Mouse (Mus musculus): ENCODE results near the gene Cdh12. TPM values are rescaled to one million over a fixed set of nuclear protein-coding genes. Genes with fewer than 3 reads are reported as not detected.

The Cdh12 gene
- polyA plus RNA-seq, 1 experiment from 2014 or later: 0.05 TPM

DNA sequence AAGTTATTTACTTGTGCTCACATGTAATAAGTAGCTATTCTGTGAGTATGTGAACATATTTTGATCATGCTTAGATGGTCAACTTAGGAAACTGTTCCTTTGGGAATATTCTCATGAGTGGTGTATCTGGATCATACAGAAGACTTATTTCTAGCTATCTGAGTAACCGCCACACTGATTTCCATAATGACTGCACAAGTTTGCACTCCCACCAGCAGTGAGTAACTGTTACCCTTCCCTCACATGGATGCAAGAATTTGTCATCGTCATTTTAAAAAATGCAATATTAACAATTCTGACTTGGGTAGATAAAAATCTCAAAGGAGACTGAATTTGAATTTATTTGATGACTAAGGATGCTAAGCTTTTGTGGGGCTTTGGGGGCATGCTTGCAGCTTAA lies 522.0 kb downstream of the Cdh12 start:
- ATAC-seq (ENCODE audit: insufficient number of reproducible peaks, insufficient read depth, low FRiP score, low read depth): no peak
- H3K27ac ChIP-seq (replicated peaks in 1 of 2; ENCODE audit: control insufficient read depth in 1 of 2, insufficient read depth in 1 of 2, low read depth in 2 of 2, low read length in 2 of 2): no peak overlapping the region
- no peaks in the 10 kb centered on the region for H3K36me3 ChIP-seq (ENCODE audit: control insufficient read depth, insufficient read depth, low read length)
- 77% methylated on average over 2 of the region's 2 CpGs for WGBS
- H3K9ac ChIP-seq (ENCODE audit: low read length): no peak overlapping the region
- H3K9me3 ChIP-seq (ENCODE audit: control insufficient read depth, low read length): no peaks in the 10 kb centered on the region
- no peaks in the 10 kb centered on the region for H3K4me1 ChIP-seq (ENCODE audit: control insufficient read depth in 2 of 2, insufficient read depth in 2 of 2, low read length in 2 of 2)
- H3K4me3 ChIP-seq (ENCODE audit: control insufficient read depth in 1 of 2, insufficient read depth in 1 of 2, low read depth in 1 of 2, low read length in 2 of 2): no peak overlapping the region
- no peaks in the 10 kb centered on the region for H3K27me3 ChIP-seq (ENCODE audit: control insufficient read depth, insufficient read depth, low read length)
- no peak overlapping the region for H3K4me2 ChIP-seq (ENCODE audit: low read length)

DNA sequence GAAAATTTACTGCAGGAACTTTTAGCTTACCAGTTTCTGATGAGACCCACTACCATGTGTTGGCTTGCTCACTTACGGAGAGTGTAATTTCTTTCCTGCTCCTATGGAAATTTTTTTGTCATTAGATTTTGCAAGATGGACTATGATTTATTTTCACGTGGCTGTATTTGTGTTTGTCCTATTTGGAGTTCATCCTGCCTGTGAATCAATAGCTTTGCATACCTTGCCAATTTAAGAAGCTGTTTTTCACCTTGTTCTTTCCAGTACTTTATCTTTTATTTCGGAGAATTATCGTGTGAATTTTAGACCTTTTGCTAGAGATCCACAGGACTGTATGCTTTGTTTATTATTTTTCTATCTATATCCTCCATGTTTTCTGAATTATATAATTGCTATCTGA lies 551.5 kb downstream of the Cdh12 start:
- no peak for ATAC-seq (ENCODE audit: insufficient number of reproducible peaks, insufficient read depth, low FRiP score, low read depth)
- WGBS: 74% methylated on average over 4 of the region's 4 CpGs

DNA sequence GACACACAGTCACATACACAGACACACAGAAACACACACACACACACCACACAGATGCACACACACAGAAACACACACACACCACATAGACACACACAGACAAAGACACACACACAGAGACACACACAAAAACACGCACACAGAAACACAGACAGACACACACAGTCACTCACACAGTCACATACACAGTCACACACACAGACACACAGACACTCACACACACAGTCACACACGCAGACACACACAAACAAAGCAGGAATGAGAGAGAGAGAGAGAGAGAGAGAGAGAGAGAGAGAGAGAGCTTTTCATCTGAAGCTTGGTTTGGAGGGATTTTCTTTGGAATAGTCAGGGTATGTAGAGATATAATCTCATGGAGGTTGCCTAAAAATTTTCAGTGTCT lies 558.9 kb downstream of the Cdh12 start:
- WGBS: 86% methylated on average over 2 of the region's 2 CpGs

More for the DNA sequence above, 551.5 kb downstream of the Cdh12 start:
- no peaks in the 10 kb centered on the region for H3K36me3 ChIP-seq (ENCODE audit: control insufficient read depth, insufficient read depth, low read length)
- no peak overlapping the region for H3K9ac ChIP-seq (ENCODE audit: low read length)
- H3K4me3 ChIP-seq (ENCODE audit: control insufficient read depth in 1 of 2, insufficient read depth in 1 of 2, low read depth in 1 of 2, low read length in 2 of 2): no peak overlapping the region
- no peak overlapping the region for H3K27ac ChIP-seq (replicated peaks in 1 of 2; ENCODE audit: control insufficient read depth in 1 of 2, insufficient read depth in 1 of 2, low read depth in 2 of 2, low read length in 2 of 2)
- H3K4me1 ChIP-seq (ENCODE audit: control insufficient read depth in 2 of 2, insufficient read depth in 2 of 2, low read length in 2 of 2): no peaks in the 10 kb centered on the region
- no peaks in the 10 kb centered on the region for H3K27me3 ChIP-seq (ENCODE audit: control insufficient read depth, insufficient read depth, low read length)
- H3K4me2 ChIP-seq (ENCODE audit: low read length): no peak overlapping the region
- no peaks in the 10 kb centered on the region for H3K9me3 ChIP-seq (ENCODE audit: control insufficient read depth, low read length)

DNA sequence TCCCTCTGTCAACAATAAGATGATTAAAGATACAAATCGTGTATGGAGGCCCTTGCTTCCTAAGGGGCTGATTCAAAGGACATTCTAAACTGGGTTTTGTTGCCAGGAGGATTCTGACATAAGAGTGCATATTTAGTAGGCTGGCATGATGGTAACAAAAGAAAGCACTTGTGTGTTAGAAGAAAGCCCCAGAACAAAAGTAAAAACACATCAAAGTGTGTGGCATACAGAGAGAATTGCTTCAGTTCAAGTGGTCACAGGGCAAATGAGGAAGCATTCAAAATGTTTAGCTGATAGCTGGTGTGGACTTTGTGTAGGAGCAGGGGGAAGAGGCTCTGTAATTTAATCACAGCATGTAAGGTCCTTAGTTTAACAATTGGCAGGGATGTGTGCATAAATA lies 559.4 kb downstream of the Cdh12 start:
- no peak for ATAC-seq (ENCODE audit: insufficient number of reproducible peaks, insufficient read depth, low FRiP score, low read depth)
- Histone ChIP-seq H3K9ac (ENCODE audit: low read length) (no peak overlapping the region), H3K4me1 (ENCODE audit: control insufficient read depth in 2 of 2, insufficient read depth in 2 of 2, low read length in 2 of 2) (peaks cover 0 to 3% of the 10 kb centered on the region in 2 experiments; a peak in 1 of 4 replicates), H3K27me3 (ENCODE audit: control insufficient read depth, insufficient read depth, low read length) (no peaks in the 10 kb centered on the region), H3K9me3 (ENCODE audit: control insufficient read depth, low read length) (no peaks in the 10 kb centered on the region), H3K4me3 (ENCODE audit: control insufficient read depth in 1 of 2, insufficient read depth in 1 of 2, low read depth in 1 of 2, low read length in 2 of 2) (no peak overlapping the region), H3K27ac (replicated peaks in 1 of 2; ENCODE audit: control insufficient read depth in 1 of 2, insufficient read depth in 1 of 2, low read depth in 2 of 2, low read length in 2 of 2) (no peak overlapping the region), H3K4me2 (ENCODE audit: low read length) (no peak overlapping the region), H3K36me3 (ENCODE audit: control insufficient read depth, insufficient read depth, low read length) (no peaks in the 10 kb centered on the region)
- WGBS: 43% methylated on average over 1 of the region's 1 CpGs

More for the DNA sequence above, 558.9 kb downstream of the Cdh12 start:
- ATAC-seq (ENCODE audit: insufficient number of reproducible peaks, insufficient read depth, low FRiP score, low read depth): no peak
- no peak overlapping the region for H3K4me3 ChIP-seq (ENCODE audit: control insufficient read depth in 1 of 2, insufficient read depth in 1 of 2, low read depth in 1 of 2, low read length in 2 of 2)
- peaks cover 0 to 3% of the 10 kb centered on the region in 2 experiments; a peak in 1 of 4 replicates for H3K4me1 ChIP-seq (ENCODE audit: control insufficient read depth in 2 of 2, insufficient read depth in 2 of 2, low read length in 2 of 2)
- H3K4me2 ChIP-seq (ENCODE audit: low read length): no peak overlapping the region
- H3K36me3 ChIP-seq (ENCODE audit: control insufficient read depth, insufficient read depth, low read length): no peaks in the 10 kb centered on the region
- no peak overlapping the region for H3K27ac ChIP-seq (replicated peaks in 1 of 2; ENCODE audit: control insufficient read depth in 1 of 2, insufficient read depth in 1 of 2, low read depth in 2 of 2, low read length in 2 of 2)
- H3K9ac ChIP-seq (ENCODE audit: low read length): no peak overlapping the region
- no peaks in the 10 kb centered on the region for H3K9me3 ChIP-seq (ENCODE audit: control insufficient read depth, low read length)
- no peaks in the 10 kb centered on the region for H3K27me3 ChIP-seq (ENCODE audit: control insufficient read depth, insufficient read depth, low read length)

DNA sequence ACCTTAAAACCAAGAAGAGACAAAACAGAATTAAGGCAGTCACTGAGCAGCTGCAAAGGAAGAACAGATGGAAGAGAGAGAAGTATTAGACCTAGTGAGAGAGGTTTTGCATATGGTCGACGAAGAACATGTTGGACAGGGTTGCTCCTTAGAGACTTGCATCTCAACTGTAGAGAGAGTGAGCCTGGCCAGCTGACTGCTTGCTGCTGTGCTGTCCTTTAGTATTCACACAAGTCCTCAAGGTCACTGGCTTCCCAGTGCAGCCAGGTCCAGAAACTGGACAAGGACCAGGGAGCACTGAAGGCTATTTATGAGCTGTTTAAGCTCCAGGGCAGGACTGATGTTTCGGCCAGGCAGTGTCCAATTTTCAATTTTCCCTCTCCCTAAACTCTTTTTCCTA lies 559.9 kb downstream of the Cdh12 start:
- H3K9me3 ChIP-seq (ENCODE audit: control insufficient read depth, low read length): no peaks in the 10 kb centered on the region
- no peak overlapping the region for H3K27ac ChIP-seq (replicated peaks in 1 of 2; ENCODE audit: control insufficient read depth in 1 of 2, insufficient read depth in 1 of 2, low read depth in 2 of 2, low read length in 2 of 2)
- H3K36me3 ChIP-seq (ENCODE audit: control insufficient read depth, insufficient read depth, low read length): no peaks in the 10 kb centered on the region
- no peaks in the 10 kb centered on the region for H3K27me3 ChIP-seq (ENCODE audit: control insufficient read depth, insufficient read depth, low read length)
- H3K9ac ChIP-seq (ENCODE audit: low read length): no peak overlapping the region
- 62% methylated on average over 3 of the region's 3 CpGs for WGBS
- no peak overlapping the region for H3K4me3 ChIP-seq (ENCODE audit: control insufficient read depth in 1 of 2, insufficient read depth in 1 of 2, low read depth in 1 of 2, low read length in 2 of 2)
- ATAC-seq (ENCODE audit: insufficient number of reproducible peaks, insufficient read depth, low FRiP score, low read depth): no peak
- no peak overlapping the region for H3K4me2 ChIP-seq (ENCODE audit: low read length)
- H3K4me1 ChIP-seq (ENCODE audit: control insufficient read depth in 2 of 2, insufficient read depth in 2 of 2, low read length in 2 of 2): peaks cover 0 to 3% of the 10 kb centered on the region in 2 experiments; a peak in 1 of 4 replicates

DNA sequence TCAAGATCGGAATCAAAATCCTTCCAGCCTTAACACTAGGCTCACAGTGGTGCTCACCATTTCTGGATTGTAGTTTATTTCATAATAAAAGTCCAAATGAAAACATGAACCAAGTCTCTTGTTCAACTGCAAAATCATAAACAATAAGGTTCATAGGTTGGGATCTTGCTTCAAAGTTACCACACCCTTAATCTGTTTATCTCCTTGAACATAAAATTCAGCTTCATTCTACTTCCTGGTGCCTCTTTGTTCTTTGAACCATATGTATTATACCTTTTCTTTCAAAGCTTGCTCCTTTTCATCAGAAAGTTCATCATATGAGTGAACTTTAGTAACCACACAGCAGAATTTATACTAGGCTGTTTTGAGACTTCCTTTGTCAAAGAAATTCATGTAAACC lies 614.6 kb downstream of the Cdh12 start:
- H3K27ac ChIP-seq (replicated peaks in 1 of 2; ENCODE audit: control insufficient read depth in 1 of 2, insufficient read depth in 1 of 2, low read depth in 2 of 2, low read length in 2 of 2): no peak overlapping the region
- no peak overlapping the region for H3K9ac ChIP-seq (ENCODE audit: low read length)
- 72% methylated on average over 1 of the region's 1 CpGs for WGBS
- ATAC-seq (ENCODE audit: insufficient number of reproducible peaks, insufficient read depth, low FRiP score, low read depth): no peak
- no peaks in the 10 kb centered on the region for H3K27me3 ChIP-seq (ENCODE audit: control insufficient read depth, insufficient read depth, low read length)
- no peaks in the 10 kb centered on the region for H3K9me3 ChIP-seq (ENCODE audit: control insufficient read depth, low read length)
- no peak overlapping the region for H3K4me3 ChIP-seq (ENCODE audit: control insufficient read depth in 1 of 2, insufficient read depth in 1 of 2, low read depth in 1 of 2, low read length in 2 of 2)
- H3K4me1 ChIP-seq (ENCODE audit: control insufficient read depth in 2 of 2, insufficient read depth in 2 of 2, low read length in 2 of 2): no peaks in the 10 kb centered on the region
- H3K36me3 ChIP-seq (ENCODE audit: control insufficient read depth, insufficient read depth, low read length): no peaks in the 10 kb centered on the region
- H3K4me2 ChIP-seq (ENCODE audit: low read length): no peak overlapping the region

DNA sequence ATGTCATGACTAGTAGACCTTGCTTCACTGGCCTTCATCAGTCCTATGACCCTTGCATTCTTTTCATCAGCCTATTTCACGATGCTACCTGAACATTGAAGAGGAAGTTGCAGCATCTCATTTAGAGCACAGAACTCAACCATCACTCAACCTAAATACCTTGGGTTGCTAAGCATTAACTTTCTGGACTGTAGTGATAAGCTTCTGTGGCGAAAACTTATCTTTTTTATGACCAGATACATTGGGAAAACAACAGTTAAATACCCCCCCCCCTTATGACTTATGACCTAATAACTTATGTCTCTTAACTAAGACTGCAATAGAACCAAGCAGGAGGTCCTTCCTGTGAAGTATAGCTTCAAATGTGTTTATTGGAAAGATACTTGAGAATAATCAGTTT lies 620.2 kb downstream of the Cdh12 start:
- H3K4me2 ChIP-seq (ENCODE audit: low read length): no peak overlapping the region
- no peak overlapping the region for H3K9ac ChIP-seq (ENCODE audit: low read length)
- H3K27ac ChIP-seq (replicated peaks in 1 of 2; ENCODE audit: control insufficient read depth in 1 of 2, insufficient read depth in 1 of 2, low read depth in 2 of 2, low read length in 2 of 2): no peak overlapping the region
- H3K27me3 ChIP-seq (ENCODE audit: control insufficient read depth, insufficient read depth, low read length): no peaks in the 10 kb centered on the region
- no peaks in the 10 kb centered on the region for H3K36me3 ChIP-seq (ENCODE audit: control insufficient read depth, insufficient read depth, low read length)
- H3K9me3 ChIP-seq (ENCODE audit: control insufficient read depth, low read length): no peaks in the 10 kb centered on the region
- H3K4me1 ChIP-seq (ENCODE audit: control insufficient read depth in 2 of 2, insufficient read depth in 2 of 2, low read length in 2 of 2): no peaks in the 10 kb centered on the region
- no peak for ATAC-seq (ENCODE audit: insufficient number of reproducible peaks, insufficient read depth, low FRiP score, low read depth)
- WGBS: 68% methylated on average over 2 of the region's 2 CpGs
- H3K4me3 ChIP-seq (ENCODE audit: control insufficient read depth in 1 of 2, insufficient read depth in 1 of 2, low read depth in 1 of 2, low read length in 2 of 2): no peak overlapping the region

DNA sequence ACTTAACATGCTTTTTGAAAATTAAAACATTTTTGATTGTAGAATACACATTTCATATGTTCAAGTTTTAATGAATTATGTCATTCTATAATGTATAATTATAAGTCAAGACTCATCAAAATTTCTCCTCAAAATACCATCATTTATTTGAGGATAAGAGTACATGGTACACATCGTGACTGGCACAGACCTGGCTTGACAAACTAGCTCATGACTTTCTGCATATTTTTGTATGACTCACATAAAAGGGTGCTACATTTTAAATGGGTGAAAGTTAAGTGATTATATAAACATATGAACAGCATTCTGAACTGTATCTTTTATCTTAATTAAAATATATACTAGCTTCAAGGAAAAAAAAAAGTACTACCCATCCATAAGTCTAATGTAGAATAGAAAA lies 643.8 kb downstream of the Cdh12 start:
- 80% methylated on average over 1 of the region's 1 CpGs for WGBS
- Histone ChIP-seq H3K27ac (replicated peaks in 1 of 2; ENCODE audit: control insufficient read depth in 1 of 2, insufficient read depth in 1 of 2, low read depth in 2 of 2, low read length in 2 of 2) (no peak overlapping the region), H3K4me1 (ENCODE audit: control insufficient read depth in 2 of 2, insufficient read depth in 2 of 2, low read length in 2 of 2) (no peaks in the 10 kb centered on the region), H3K9me3 (ENCODE audit: control insufficient read depth, low read length) (no peaks in the 10 kb centered on the region), H3K36me3 (ENCODE audit: control insufficient read depth, insufficient read depth, low read length) (no peaks in the 10 kb centered on the region), H3K4me2 (ENCODE audit: low read length) (no peak overlapping the region), H3K9ac (ENCODE audit: low read length) (no peak overlapping the region), H3K4me3 (ENCODE audit: control insufficient read depth in 1 of 2, insufficient read depth in 1 of 2, low read depth in 1 of 2, low read length in 2 of 2) (no peak overlapping the region), H3K27me3 (ENCODE audit: control insufficient read depth, insufficient read depth, low read length) (no peaks in the 10 kb centered on the region)
- no peak for ATAC-seq (ENCODE audit: insufficient number of reproducible peaks, insufficient read depth, low FRiP score, low read depth)

All from heart, embryonic 14.5 days (tissue).